Mouse (Mus musculus): ENCODE data around the gene Isoc2a. TPM values are rescaled to one million over a fixed set of nuclear protein-coding genes. Genes with fewer than 3 reads are reported as not detected.

The Isoc2a gene
- polyA plus RNA-seq (2015; fragmentation: Nextera tagmentation; extraction: Ambion mirVana) = 0.49 and 0.89 TPM in 2 replicates

DNA sequence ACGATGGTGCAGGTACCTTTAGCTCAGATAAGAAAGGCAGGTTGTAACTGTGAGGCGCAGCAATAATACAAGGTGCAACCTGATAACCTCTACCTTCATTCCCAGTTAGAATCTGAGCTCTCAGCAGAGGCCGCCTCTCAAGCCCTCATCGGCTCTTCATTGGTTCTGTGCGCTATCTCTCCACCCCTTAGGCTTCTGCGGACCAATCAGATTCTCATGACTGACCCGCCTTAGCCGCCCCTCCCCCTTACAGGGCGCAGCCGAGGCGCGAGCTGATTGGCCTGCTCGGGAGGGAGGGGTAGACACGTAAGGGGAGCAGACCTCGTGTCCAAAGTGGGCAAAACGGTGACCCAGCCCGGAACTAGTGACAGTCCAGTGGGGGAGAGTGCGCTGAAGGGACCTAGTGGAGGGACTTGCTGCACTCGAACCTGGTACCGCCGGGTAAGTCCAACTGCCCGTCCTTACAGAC lies at the start of gene Isoc2a:
Isoc2a (plus strand) TSS at position 401 of the 469 bp plus-strand sequence.
- Histone ChIP-seq H3K4me2 (ENCODE audit: low read depth, low read length) (peak within 1 kb of the TSS; percentile 97), H3K27me3 (ENCODE audit: control insufficient read depth, insufficient read depth, low read depth, low read length) (no peaks in the 10 kb centered on the region), H3K4me3 (ENCODE audit: low read depth, low read length) (peak within 1 kb of the TSS; percentile 70), H3K36me3 (ENCODE audit: control insufficient read depth, insufficient read depth) (no peaks in the 10 kb centered on the region), H3K9ac (ENCODE audit: low read depth, low read length) (peak within 1 kb of the TSS; percentile 72), H3K9me3 (replicated peaks; ENCODE audit: control insufficient read depth, low read length) (no peaks in the 10 kb centered on the region), H3K27ac (ENCODE audit: low read length) (peak within 1 kb of the TSS; percentile 76), H3K4me1 (ENCODE audit: control insufficient read depth, low read depth, low read length) (peaks cover 22% of the 10 kb centered on the region)
- under 1% methylated on average over 17 of the region's 22 CpGs for WGBS (ENCODE audit: insufficient replicate concordance)
- ATAC-seq (ENCODE audit: low read depth) = peak; percentile 100

DNA sequence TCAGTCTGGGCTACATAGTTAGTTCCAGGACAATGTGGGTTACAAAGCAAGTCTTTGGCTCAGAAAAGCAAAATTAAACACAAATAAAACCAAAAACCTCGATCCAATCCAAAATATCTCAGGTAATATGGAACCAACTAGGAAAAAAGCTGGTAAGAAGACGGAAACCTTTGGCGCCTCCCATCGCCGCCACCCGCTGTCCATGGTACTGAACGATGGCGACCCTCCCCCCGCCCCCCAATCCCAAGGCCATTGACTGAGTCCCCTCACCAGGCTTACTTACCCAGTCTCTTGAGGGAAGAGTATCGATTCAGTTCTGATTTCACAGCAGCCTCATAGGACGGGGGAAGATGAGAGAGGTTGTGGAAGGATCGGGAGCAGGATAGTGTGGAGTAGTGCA lies 46.5 kb upstream of the Isoc2a start:
- no peaks in the 10 kb centered on the region for H3K36me3 ChIP-seq (ENCODE audit: control insufficient read depth, insufficient read depth)
- H3K4me3 ChIP-seq (ENCODE audit: low read depth, low read length) = no peak overlapping the region
- no peak overlapping the region for H3K27ac ChIP-seq (ENCODE audit: low read length)
- H3K9ac ChIP-seq (ENCODE audit: low read depth, low read length) = no peak overlapping the region
- H3K27me3 ChIP-seq (ENCODE audit: control insufficient read depth, insufficient read depth, low read depth, low read length) = peaks cover 33% of the 10 kb centered on the region
- H3K4me1 ChIP-seq (ENCODE audit: control insufficient read depth, low read depth, low read length) = no peaks in the 10 kb centered on the region
- 6% methylated on average over 12 of the region's 12 CpGs for WGBS (ENCODE audit: insufficient replicate concordance)
- no peak for ATAC-seq (ENCODE audit: low read depth)
- no peaks in the 10 kb centered on the region for H3K9me3 ChIP-seq (replicated peaks; ENCODE audit: control insufficient read depth, low read length)
- H3K4me2 ChIP-seq (ENCODE audit: low read depth, low read length) = no peak overlapping the region

DNA sequence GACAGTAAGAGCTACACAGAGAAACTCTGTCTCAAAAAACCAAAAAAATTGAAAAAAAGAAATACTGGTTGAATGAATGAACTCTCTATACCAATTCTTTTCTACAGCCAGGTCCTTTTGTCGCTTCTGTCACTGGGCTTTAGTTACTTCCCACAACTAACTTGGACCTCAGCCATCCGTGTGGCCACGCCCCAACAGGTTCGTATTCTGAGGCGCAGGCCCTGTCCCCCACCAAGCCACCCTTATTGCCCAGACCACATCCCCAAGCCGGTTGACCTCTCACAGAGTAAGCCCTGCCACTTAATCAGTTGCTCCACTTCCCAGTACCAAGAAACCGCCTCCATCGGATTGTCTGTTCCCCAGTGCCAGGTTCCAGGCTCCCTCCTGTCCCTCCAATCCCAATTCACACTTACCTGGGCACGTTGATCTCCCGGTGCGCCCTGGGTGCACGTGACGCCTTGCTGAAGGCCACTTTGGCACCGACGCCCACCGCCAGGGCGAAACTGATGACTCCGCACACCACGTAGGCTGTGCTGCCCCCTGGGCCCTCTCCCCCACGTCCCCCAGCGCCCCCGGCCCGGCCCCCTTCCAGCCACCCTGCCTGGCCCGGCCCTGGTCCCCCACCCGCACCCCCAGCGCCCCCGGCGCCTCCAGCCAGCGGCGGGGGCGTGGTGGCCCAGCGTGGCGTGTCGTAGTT lies 41.2 kb upstream of the Isoc2a start:
- no peak for ATAC-seq (ENCODE audit: low read depth)

DNA sequence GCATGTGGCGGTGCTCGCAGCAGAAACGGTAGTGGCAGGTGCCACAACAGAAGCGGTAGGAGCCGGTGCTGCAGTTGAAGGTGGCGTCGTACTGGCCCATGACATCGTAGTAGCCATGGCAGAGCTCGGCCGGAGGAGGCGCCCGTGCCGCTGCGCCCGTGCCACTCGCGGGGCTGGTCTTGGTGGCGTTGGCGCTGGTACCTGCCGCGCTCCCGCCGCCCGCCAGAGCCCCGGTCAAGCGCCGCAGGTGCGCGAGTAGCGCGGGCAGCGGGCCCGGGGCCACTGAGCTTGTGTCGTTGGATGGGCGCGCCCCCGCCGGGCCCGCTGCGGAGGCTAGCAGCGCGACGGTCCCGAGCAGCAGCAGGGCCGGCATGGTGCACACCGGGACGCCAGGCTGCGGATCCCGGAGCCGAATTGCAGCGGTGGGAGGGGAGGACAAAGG lies 40.6 kb upstream of the Isoc2a start:
- Histone ChIP-seq H3K36me3 (ENCODE audit: control insufficient read depth, insufficient read depth) (no peaks in the 10 kb centered on the region), H3K9ac (ENCODE audit: low read depth, low read length) (no peak overlapping the region), H3K4me1 (ENCODE audit: control insufficient read depth, low read depth, low read length) (no peaks in the 10 kb centered on the region; the same call in 1 of the 2 replicates), H3K9me3 (replicated peaks; ENCODE audit: control insufficient read depth, low read length) (no peaks in the 10 kb centered on the region), H3K4me3 (ENCODE audit: low read depth, low read length) (peak overlapping the region; percentile 37), H3K4me2 (ENCODE audit: low read depth, low read length) (peak overlapping the region; percentile 56), H3K27ac (ENCODE audit: low read length) (no peak overlapping the region), H3K27me3 (ENCODE audit: control insufficient read depth, insufficient read depth, low read depth, low read length) (peaks cover 63% of the 10 kb centered on the region)
- under 1% methylated on average over 51 of the region's 51 CpGs for WGBS (ENCODE audit: insufficient replicate concordance)
- ATAC-seq (ENCODE audit: low read depth) = 0 out of 2 replicates have a peak, but pooled peaks have one; percentile 39

More for the DNA sequence above, 41.2 kb upstream of the Isoc2a start:
- H3K9me3 ChIP-seq (replicated peaks; ENCODE audit: control insufficient read depth, low read length) = no peaks in the 10 kb centered on the region
- H3K27me3 ChIP-seq (ENCODE audit: control insufficient read depth, insufficient read depth, low read depth, low read length) = peaks cover 62% of the 10 kb centered on the region
- H3K4me3 ChIP-seq (ENCODE audit: low read depth, low read length) = peak overlapping the region; percentile 37
- no peaks in the 10 kb centered on the region for H3K36me3 ChIP-seq (ENCODE audit: control insufficient read depth, insufficient read depth)
- peak overlapping the region; percentile 56 for H3K4me2 ChIP-seq (ENCODE audit: low read depth, low read length)
- no peaks in the 10 kb centered on the region; the same call in 1 of the 2 replicates for H3K4me1 ChIP-seq (ENCODE audit: control insufficient read depth, low read depth, low read length)
- no peak overlapping the region for H3K27ac ChIP-seq (ENCODE audit: low read length)
- 3% methylated on average over 31 of the region's 34 CpGs for WGBS (ENCODE audit: insufficient replicate concordance)
- H3K9ac ChIP-seq (ENCODE audit: low read depth, low read length) = no peak overlapping the region

DNA sequence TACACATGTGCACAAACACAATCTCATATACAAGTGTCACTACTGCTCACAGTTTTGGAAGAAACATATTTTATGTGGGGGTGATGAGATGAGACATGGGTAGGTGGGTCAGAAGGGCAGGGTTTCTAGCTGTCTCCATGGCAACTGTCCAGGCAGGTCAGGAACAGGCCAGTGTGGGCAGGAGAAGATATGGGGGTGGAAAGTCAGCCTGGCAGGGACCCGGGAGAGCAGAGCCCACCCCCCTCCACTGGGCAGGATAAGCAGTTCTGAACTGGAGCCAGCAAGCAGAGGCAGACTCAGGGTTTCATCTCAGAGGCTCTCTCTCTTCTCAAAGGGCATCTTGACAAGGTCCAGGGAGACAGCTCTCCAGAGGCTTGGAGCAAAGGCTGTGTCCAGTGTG lies 39.3 kb upstream of the Isoc2a start:
- H3K9me3 ChIP-seq (replicated peaks; ENCODE audit: control insufficient read depth, low read length) = no peaks in the 10 kb centered on the region
- H3K27me3 ChIP-seq (ENCODE audit: control insufficient read depth, insufficient read depth, low read depth, low read length) = peaks cover 68% of the 10 kb centered on the region
- H3K36me3 ChIP-seq (ENCODE audit: control insufficient read depth, insufficient read depth) = no peaks in the 10 kb centered on the region
- H3K4me2 ChIP-seq (ENCODE audit: low read depth, low read length) = no peak overlapping the region
- H3K4me1 ChIP-seq (ENCODE audit: control insufficient read depth, low read depth, low read length) = no peaks in the 10 kb centered on the region; the same call in 1 of the 2 replicates
- no peak overlapping the region for H3K4me3 ChIP-seq (ENCODE audit: low read depth, low read length)
- no peak overlapping the region for H3K27ac ChIP-seq (ENCODE audit: low read length)
- H3K9ac ChIP-seq (ENCODE audit: low read depth, low read length) = no peak overlapping the region
- WGBS (ENCODE audit: insufficient replicate concordance) = 11% methylated on average over 1 of the region's 1 CpGs
- no peak for ATAC-seq (ENCODE audit: low read depth)

DNA sequence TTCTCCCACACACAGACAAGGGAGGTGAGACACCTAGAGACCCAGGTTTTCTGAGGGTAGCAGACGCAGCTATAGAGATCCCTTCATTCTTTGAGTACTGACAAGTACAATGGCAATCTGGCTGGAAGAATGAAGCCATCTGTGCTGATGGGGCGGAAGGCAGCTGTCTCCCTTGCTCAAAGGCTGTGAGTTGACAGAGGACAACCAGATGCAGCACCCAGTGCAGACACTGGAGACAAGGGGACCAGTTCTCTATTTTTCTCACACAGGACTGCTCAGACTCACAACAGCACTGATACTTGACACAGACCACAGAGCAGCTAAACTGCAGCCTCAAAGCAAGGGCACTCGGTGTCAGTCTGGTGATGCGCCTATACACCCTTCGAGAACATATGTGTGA lies 34.9 kb upstream of the Isoc2a start:
- ATAC-seq (ENCODE audit: low read depth) = no peak
- Histone ChIP-seq H3K27me3 (ENCODE audit: control insufficient read depth, insufficient read depth, low read depth, low read length) (peaks cover 72% of the 10 kb centered on the region), H3K4me1 (ENCODE audit: control insufficient read depth, low read depth, low read length) (no peaks in the 10 kb centered on the region; the same call in 1 of the 2 replicates), H3K27ac (ENCODE audit: low read length) (no peak overlapping the region), H3K9me3 (replicated peaks; ENCODE audit: control insufficient read depth, low read length) (no peaks in the 10 kb centered on the region), H3K36me3 (ENCODE audit: control insufficient read depth, insufficient read depth) (no peaks in the 10 kb centered on the region), H3K4me3 (ENCODE audit: low read depth, low read length) (no peak overlapping the region), H3K9ac (ENCODE audit: low read depth, low read length) (no peak overlapping the region), H3K4me2 (ENCODE audit: low read depth, low read length) (no peak overlapping the region)
- 44% methylated on average over 5 of the region's 5 CpGs for WGBS (ENCODE audit: insufficient replicate concordance)

DNA sequence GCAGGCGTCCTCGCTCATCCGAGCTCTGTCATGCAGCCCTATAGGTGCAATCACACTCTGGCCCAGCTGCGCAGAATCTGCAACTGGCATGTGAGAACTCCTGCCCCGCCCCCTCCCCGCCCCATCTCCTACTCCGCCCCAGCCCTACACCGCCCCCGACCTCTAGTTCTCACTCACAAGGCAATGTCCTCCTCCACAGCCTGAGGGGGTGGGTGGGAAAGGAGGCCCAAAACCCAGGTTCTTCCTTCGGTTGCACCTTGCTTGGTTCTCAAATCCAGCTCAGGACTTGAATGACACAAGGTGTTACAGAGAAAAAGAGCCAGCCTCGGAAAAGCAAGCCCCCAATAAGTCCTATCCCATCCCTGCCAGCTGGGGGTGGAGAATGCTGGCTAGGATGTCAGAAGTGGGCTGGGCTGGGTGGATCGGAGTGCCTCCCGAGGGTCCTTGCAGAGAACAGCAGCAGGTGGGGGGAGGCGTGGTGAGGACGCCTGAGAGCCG lies 34.3 kb upstream of the Isoc2a start:
- Histone ChIP-seq H3K27me3 (ENCODE audit: control insufficient read depth, insufficient read depth, low read depth, low read length) (peaks cover 66% of the 10 kb centered on the region), H3K4me2 (ENCODE audit: low read depth, low read length) (no peak overlapping the region), H3K4me3 (ENCODE audit: low read depth, low read length) (no peak overlapping the region), H3K9ac (ENCODE audit: low read depth, low read length) (no peak overlapping the region), H3K4me1 (ENCODE audit: control insufficient read depth, low read depth, low read length) (no peaks in the 10 kb centered on the region; the same call in 1 of the 2 replicates), H3K9me3 (replicated peaks; ENCODE audit: control insufficient read depth, low read length) (no peaks in the 10 kb centered on the region), H3K36me3 (ENCODE audit: control insufficient read depth, insufficient read depth) (no peaks in the 10 kb centered on the region), H3K27ac (ENCODE audit: low read length) (no peak overlapping the region)
- ATAC-seq (ENCODE audit: low read depth) = 0 out of 2 replicates have a peak, but pooled peaks have one; percentile 19
- WGBS (ENCODE audit: insufficient replicate concordance) = 1% methylated on average over 16 of the region's 16 CpGs

DNA sequence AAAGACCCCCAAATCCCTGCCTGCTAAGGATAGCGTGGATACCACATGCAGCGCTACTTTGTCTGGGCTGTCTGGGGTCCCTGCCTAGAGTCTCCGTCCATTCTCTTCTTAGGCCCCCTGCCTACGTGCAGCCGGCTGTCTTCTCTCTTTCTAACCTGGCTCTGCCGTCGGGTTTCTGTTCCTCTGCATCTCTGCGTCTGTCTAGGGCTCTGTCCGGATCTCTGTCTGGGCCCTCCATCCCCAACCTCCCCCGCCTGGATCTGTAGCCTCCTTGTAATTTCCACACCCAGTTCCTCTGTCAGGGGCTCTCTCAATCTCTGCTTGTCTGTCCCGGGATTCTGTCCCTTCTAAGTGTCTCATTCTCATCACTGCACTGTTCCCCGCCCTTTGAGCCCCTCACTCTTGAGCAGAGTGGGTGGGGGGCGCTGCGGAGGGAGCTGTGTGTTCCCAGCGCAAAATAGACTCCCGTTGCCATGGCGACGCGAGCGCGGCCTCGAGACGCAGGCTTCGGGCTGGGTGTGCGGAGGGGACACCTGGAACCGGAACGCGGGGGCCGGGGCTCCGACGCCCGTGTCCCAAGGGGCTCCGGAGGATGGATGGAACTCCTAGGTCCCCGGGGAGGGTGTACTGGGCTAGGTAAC lies 33.2 kb upstream of the Isoc2a start:
- H3K36me3 ChIP-seq (ENCODE audit: control insufficient read depth, insufficient read depth) = no peaks in the 10 kb centered on the region
- H3K4me1 ChIP-seq (ENCODE audit: control insufficient read depth, low read depth, low read length) = no peaks in the 10 kb centered on the region; the same call in 1 of the 2 replicates
- H3K4me3 ChIP-seq (ENCODE audit: low read depth, low read length) = no peak overlapping the region
- WGBS (ENCODE audit: insufficient replicate concordance) = 2% methylated on average over 34 of the region's 34 CpGs
- H3K9me3 ChIP-seq (replicated peaks; ENCODE audit: control insufficient read depth, low read length) = no peaks in the 10 kb centered on the region
- peaks cover 62% of the 10 kb centered on the region for H3K27me3 ChIP-seq (ENCODE audit: control insufficient read depth, insufficient read depth, low read depth, low read length)
- no peak overlapping the region for H3K4me2 ChIP-seq (ENCODE audit: low read depth, low read length)
- ATAC-seq (ENCODE audit: low read depth) = no peak
- no peak overlapping the region for H3K9ac ChIP-seq (ENCODE audit: low read depth, low read length)
- no peak overlapping the region for H3K27ac ChIP-seq (ENCODE audit: low read length)
